8 mouse cellular contexts compared by ENCODE assay signal in genomic region chr2:128966641-128967580, GRCm38 (mm10). TPM values are rescaled to one million over a fixed set of nuclear protein-coding genes. Genes with fewer than 3 reads are reported as not detected.
DNase-seq lines count a peak whose midpoint lies in the region; ATAC-seq and TF ChIP-seq lines count a peak whose summit lies in the region.

Gene Zc3h6 (plus strand): TSS chr2:128967402.

- under 1% methylated on average over 65 of the region's 65 CpGs for WGBS in forebrain, embryonic 15.5 days
- under 1% methylated on average over 65 of the region's 65 CpGs for WGBS in lung, embryonic 14.5 days
- WGBS in olfactory bulb, adult 2 months = under 1% methylated on average over 65 of the region's 65 CpGs
- 1% methylated on average over 65 of the region's 65 CpGs for WGBS in thymus, adult 2 months

- H3K27me3 ChIP-seq in forebrain, embryonic 15.5 days = no peaks in the 10 kb centered on the region
- no peaks in the 10 kb centered on the region for H3K27me3 ChIP-seq in lung, embryonic 14.5 days (ENCODE audit: insufficient read depth, low read length)
- H3K27me3 ChIP-seq in thymus, adult 2 months (ENCODE audit: control insufficient read depth, insufficient read depth, low read length) = no peaks in the 10 kb centered on the region

- peak within 1 kb of the TSS; percentile 47 for H3K4me2 ChIP-seq in forebrain, embryonic 15.5 days (replicated peaks)
- peak within 1 kb of the TSS; percentile 67 for H3K4me2 ChIP-seq in lung, embryonic 14.5 days

- peak within 1 kb of the TSS; percentile 96 for H3K27ac ChIP-seq in ES-E14 (ENCODE audit: insufficient read depth, low read depth, low read length, poor library complexity, severe bottlenecking)
- peak within 1 kb of the TSS; percentile 100 for H3K27ac ChIP-seq in forebrain, embryonic 15.5 days (replicated peaks)
- H3K27ac ChIP-seq in layer of hippocampus, adult 2 months = peak within 1 kb of the TSS; percentile 100
- peak within 1 kb of the TSS; percentile 100 for H3K27ac ChIP-seq in lung, embryonic 14.5 days (ENCODE audit: low read depth)
- H3K27ac ChIP-seq in olfactory bulb, adult 2 months (ENCODE audit: insufficient read depth, low read depth, low read length) = peak within 1 kb of the TSS; percentile 100
- H3K27ac ChIP-seq in thymus, adult 2 months (ENCODE audit: control insufficient read depth, insufficient read depth, low read length) = peak within 1 kb of the TSS; percentile 92

- ATAC-seq in forebrain, embryonic 15.5 days (replicated peaks) = peak; percentile 98
- peak; percentile 97 for ATAC-seq in lung, embryonic 14.5 days (ENCODE audit: insufficient read depth)

- peak; percentile 90 for TF ChIP-seq POLR2A in olfactory bulb, adult 2 months (IDR thresholded peaks at IDR 0.05; ENCODE audit: insufficient read depth, low read depth, low read length)
- peak; percentile 92 for TF ChIP-seq POLR2A in thymus, adult 2 months (IDR thresholded peaks at IDR 0.05; ENCODE audit: control insufficient read depth, extremely low read depth, insufficient read depth, low read length, poor library complexity)

- TF ChIP-seq CTCF in layer of hippocampus, adult 2 months (conservative IDR thresholded peaks at IDR 0.05) = no peak
- TF ChIP-seq CTCF in lung, embryonic 14.5 days (IDR thresholded peaks at IDR 0.05; ENCODE audit: low read depth) = no peak
- TF ChIP-seq CTCF in olfactory bulb, adult 2 months (IDR thresholded peaks at IDR 0.05; ENCODE audit: insufficient read depth, low read depth, low read length) = no peak
- no peak; the same call in 1 of the 2 replicates for TF ChIP-seq CTCF in thymus, adult 2 months (IDR thresholded peaks at IDR 0.05; ENCODE audit: borderline replicate concordance, control insufficient read depth, extremely low read depth, insufficient read depth, low read length, poor library complexity)

- peak within 1 kb of the TSS; percentile 87 to 99 for H3K4me3 ChIP-seq in ES-E14 (ENCODE audit: insufficient read depth in 1 of 2, low read depth in 1 of 2, low read length in 2 of 2, poor library complexity in 1 of 2, severe bottlenecking in 1 of 2)
- H3K4me3 ChIP-seq in forebrain, embryonic 15.5 days = peak within 1 kb of the TSS; percentile 90
- peak within 1 kb of the TSS; percentile 92 for H3K4me3 ChIP-seq in layer of hippocampus, adult 2 months
- H3K4me3 ChIP-seq in lung, embryonic 14.5 days (ENCODE audit: low read depth, low read length) = peak within 1 kb of the TSS; percentile 89
- peak within 1 kb of the TSS; percentile 91 for H3K4me3 ChIP-seq in olfactory bulb, adult 2 months (ENCODE audit: insufficient read depth, low read depth, low read length)
- H3K4me3 ChIP-seq in thymus, adult 2 months (ENCODE audit: control insufficient read depth, insufficient read depth, low read length) = peak within 1 kb of the TSS; percentile 89

- peak within 1 kb of the TSS; percentile 99 for H3K9ac ChIP-seq in ES-E14 (ENCODE audit: insufficient read depth, low read depth, low read length, poor library complexity, severe bottlenecking)
- peak within 1 kb of the TSS; percentile 100 for H3K9ac ChIP-seq in forebrain, embryonic 15.5 days (replicated peaks)
- peak within 1 kb of the TSS; percentile 100 for H3K9ac ChIP-seq in lung, embryonic 14.5 days

- DNase-seq in ES-E14 (ENCODE audit: low read depth, low spot score) = peak; percentile 93
- DNase-seq in cerebellum, adult 11-12 months = peak; percentile 99
- DNase-seq in heart, postnatal 36 days = peak; percentile 100
- DNase-seq in layer of hippocampus, adult 2 months (ENCODE audit: low spot score in 2 of 2) = peak; percentile 97 to 99
- DNase-seq in lung, embryonic 14.5 days = peak; percentile 100
- DNase-seq in thymus, adult 2 months = peak; percentile 97

- no peaks in the 10 kb centered on the region for H3K36me3 ChIP-seq in ES-E14 (ENCODE audit: control insufficient read depth, insufficient read depth, low read length, poor library complexity, severe bottlenecking)
- H3K36me3 ChIP-seq in forebrain, embryonic 15.5 days = no peaks in the 10 kb centered on the region
- H3K36me3 ChIP-seq in lung, embryonic 14.5 days (ENCODE audit: insufficient read depth) = no peaks in the 10 kb centered on the region
- H3K36me3 ChIP-seq in thymus, adult 2 months (ENCODE audit: control insufficient read depth, insufficient read depth, low read length) = no peaks in the 10 kb centered on the region

- peaks cover 2 to 13% of the 10 kb centered on the region in 2 experiments; a peak in 3 of 4 replicates for H3K4me1 ChIP-seq in ES-E14 (ENCODE audit: control insufficient read depth in 2 of 2, insufficient read depth in 2 of 2, low read length in 2 of 2, poor library complexity in 1 of 2)
- H3K4me1 ChIP-seq in forebrain, embryonic 15.5 days = peaks cover 11% of the 10 kb centered on the region
- peaks cover 5% of the 10 kb centered on the region for H3K4me1 ChIP-seq in lung, embryonic 14.5 days (ENCODE audit: insufficient read depth)
- H3K4me1 ChIP-seq in olfactory bulb, adult 2 months (ENCODE audit: control insufficient read depth, insufficient read depth, low read length) = peaks cover 2% of the 10 kb centered on the region; the same call in 1 of the 2 replicates
- H3K4me1 ChIP-seq in thymus, adult 2 months (replicated peaks; ENCODE audit: control insufficient read depth, insufficient read depth, low read length) = peaks cover 2% of the 10 kb centered on the region; the same call in 1 of the 2 replicates

- intact Hi-C loops in heart, postnatal 36 days (cut with DNase I) = loop anchor here (2.0 to 5.0 kb wide), 3 partner anchors 22 to 230 kb away; partner anchors contain the start of genes Slc20a1, Ttl and Zc3h8

- no peaks in the 10 kb centered on the region for H3K9me3 ChIP-seq in ES-E14 (ENCODE audit: control insufficient read depth, insufficient read depth, low read depth, low read length)
- H3K9me3 ChIP-seq in forebrain, embryonic 15.5 days = no peaks in the 10 kb centered on the region
- H3K9me3 ChIP-seq in lung, embryonic 14.5 days (ENCODE audit: low read depth, low read length) = no peaks in the 10 kb centered on the region

- in situ Hi-C loops in ES-E14 (cut with MboI; ENCODE audit: low sequenced_read_pairs in 2 of 2, unreplicated experiment in 2 of 2) = no loop called here

TF ChIP-seq in ES-E14, 5 proteins besides CTCF, POLR2A, EP300 and RAD21:
- TF ChIP-seq ZC3H11A (IDR thresholded peaks at IDR 0.05; ENCODE audit: borderline replicate concordance, low read depth, low read length) (no peak; the same call in 1 of the 2 replicates), CHD2 (IDR thresholded peaks at IDR 0.05; ENCODE audit: low read depth, low read length) (peak; percentile 82)

RNA-seq across cellular contexts. Expression of gene Zc3h6, which starts in this region (rescaled TPM):
- 0.98 and 1.9 TPM in 2 replicates for total RNA-seq in ES-E14 (2012; rRNA removed)
- 4.8 and 5.4 TPM in 2 replicates for polyA plus RNA-seq in forebrain, embryonic 15.5 days (2015; fragmentation: Nextera tagmentation; extraction: Ambion mirVana)
- total RNA-seq in heart, postnatal 36 days (2021) = 1 to 10 TPM; 3.2 to 5.5 TPM
- total RNA-seq in layer of hippocampus, adult 2 months (2021) = 10 to 100 TPM; 18.3 to 20.5 TPM
- polyA plus RNA-seq in lung, embryonic 14.5 days (2014; fragmentation: Nextera tagmentation; extraction: Ambion mirVana) = 1.3 and 1.6 TPM in 2 replicates
- polyA plus RNA-seq in olfactory bulb, adult 2 months (2012; ENCODE audit: insufficient read depth, insufficient read length, low replicate concordance, missing spikeins) = not detected in 2 replicates
- polyA plus RNA-seq in thymus, adult 2 months (2012; rRNA removed) = 2.5 and 2.6 TPM in 2 replicates

Comparison
In these comparisons a context has a peak if more than half of its experiments do, and no peak if none do; other contexts are left out.
1. Peak in every context shown above with its lines: DNase-seq, ATAC-seq, H3K4me3 ChIP-seq and H3K27ac ChIP-seq.